Mouse (Mus musculus): ENCODE measurements around the gene Fam193a. TPM values are rescaled to one million over a fixed set of nuclear protein-coding genes. Genes with fewer than 3 reads are reported as not detected.
A peak's percentile ranks its signal among the peaks of the same experiment; 100 is the strongest.

The Fam193a gene
- total RNA-seq (2014; rRNA removed) = 53.3 and 54.5 TPM in 2 replicates
- polyA plus RNA-seq (2015; fragmentation: Nextera tagmentation; extraction: Ambion mirVana) = 9.6 and 12.4 TPM in 2 replicates

GRCm38 (mm10) chr5:34369341-34370021 is at the start of gene Fam193a:
Gene Fam193a (plus strand): TSS chr5:34369933.
- Histone ChIP-seq H3K4me2 (ENCODE audit: low read depth, low read length, poor library complexity, severe bottlenecking) (peak within 1 kb of the TSS; percentile 64), H3K36me3 (ENCODE audit: insufficient read depth, low read length) (no peaks in the 10 kb centered on the region), H3K27me3 (ENCODE audit: insufficient read depth, low read length) (no peaks in the 10 kb centered on the region), H3K9ac (replicated peaks; ENCODE audit: low read length, poor library complexity, severe bottlenecking) (peak within 1 kb of the TSS; percentile 98), H3K4me3 (ENCODE audit: low read depth, low read length) (peak within 1 kb of the TSS; percentile 94), H3K4me1 (ENCODE audit: insufficient read depth, low read length) (peaks cover 13% of the 10 kb centered on the region; the same call in 1 of the 2 replicates), H3K27ac (ENCODE audit: low read depth, low read length) (peak within 1 kb of the TSS; percentile 98), H3K9me3 (ENCODE audit: low read length) (no peaks in the 10 kb centered on the region)
- ATAC-seq (ENCODE audit: low FRiP score) = peak; percentile 100
- under 1% methylated on average over 32 of the region's 64 CpGs for WGBS
- peak; percentile 98 for DNase-seq (ENCODE audit: low spot score)
- TF ChIP-seq CTCF (IDR thresholded peaks at IDR 0.05) = no peak

GRCm38 (mm10) chr5:34321236-34321635 is 48.5 kb upstream of the Fam193a start:
- no peak for DNase-seq (ENCODE audit: low spot score)
- Histone ChIP-seq H3K27ac (ENCODE audit: low read depth, low read length) (no peak overlapping the region), H3K4me1 (ENCODE audit: insufficient read depth, low read length) (peaks cover 3% of the 10 kb centered on the region; the same call in 1 of the 2 replicates), H3K27me3 (ENCODE audit: insufficient read depth, low read length) (no peaks in the 10 kb centered on the region), H3K4me2 (ENCODE audit: low read depth, low read length, poor library complexity, severe bottlenecking) (no peak overlapping the region), H3K36me3 (ENCODE audit: insufficient read depth, low read length) (no peaks in the 10 kb centered on the region), H3K4me3 (ENCODE audit: low read depth, low read length) (no peak overlapping the region), H3K9ac (replicated peaks; ENCODE audit: low read length, poor library complexity, severe bottlenecking) (no peak overlapping the region), H3K9me3 (ENCODE audit: low read length) (no peaks in the 10 kb centered on the region)
- 87% methylated on average over 4 of the region's 4 CpGs for WGBS
- ATAC-seq (ENCODE audit: low FRiP score) = no peak
- TF ChIP-seq CTCF (IDR thresholded peaks at IDR 0.05) = no peak

- DNase-seq (ENCODE audit: low spot score) = peak; percentile 24
- peak overlapping the region; percentile 66 for H3K27ac ChIP-seq (ENCODE audit: low read depth, low read length)
- no peak overlapping the region for H3K4me2 ChIP-seq (ENCODE audit: low read depth, low read length, poor library complexity, severe bottlenecking)
- TF ChIP-seq CTCF (IDR thresholded peaks at IDR 0.05) = no peak
- H3K9ac ChIP-seq (replicated peaks; ENCODE audit: low read length, poor library complexity, severe bottlenecking) = no peak overlapping the region
- H3K9me3 ChIP-seq (ENCODE audit: low read length) = no peaks in the 10 kb centered on the region
- H3K36me3 ChIP-seq (ENCODE audit: insufficient read depth, low read length) = no peaks in the 10 kb centered on the region
- ATAC-seq (ENCODE audit: low FRiP score) = peak; percentile 41; the same call in 1 of the 2 replicates
- H3K27me3 ChIP-seq (ENCODE audit: insufficient read depth, low read length) = no peaks in the 10 kb centered on the region
- no peak overlapping the region for H3K4me3 ChIP-seq (ENCODE audit: low read depth, low read length)
- H3K4me1 ChIP-seq (ENCODE audit: insufficient read depth, low read length) = peaks cover 9% of the 10 kb centered on the region
These were observed 44.4 kb upstream of the Fam193a start for GRCm38 (mm10) chr5:34325286-34325685.

GRCm38 (mm10) chr5:34326249-34326691 is 43.5 kb upstream of the Fam193a start:
- ATAC-seq (ENCODE audit: low FRiP score) = no peak
- 16% methylated on average over 4 of the region's 4 CpGs for WGBS

GRCm38 (mm10) chr5:34326875-34327576 is 42.7 kb upstream of the Fam193a start:
- H3K4me1 ChIP-seq (ENCODE audit: insufficient read depth, low read length) = peaks cover 9% of the 10 kb centered on the region
- H3K36me3 ChIP-seq (ENCODE audit: insufficient read depth, low read length) = no peaks in the 10 kb centered on the region
- peak overlapping the region; percentile 9; the same call in 1 of the 2 replicates for H3K9ac ChIP-seq (replicated peaks; ENCODE audit: low read length, poor library complexity, severe bottlenecking)
- peak overlapping the region; percentile 39 for H3K4me2 ChIP-seq (ENCODE audit: low read depth, low read length, poor library complexity, severe bottlenecking)
- TF ChIP-seq CTCF (IDR thresholded peaks at IDR 0.05) = no peak
- DNase-seq (ENCODE audit: low spot score) = peak; percentile 23
- no peaks in the 10 kb centered on the region for H3K9me3 ChIP-seq (ENCODE audit: low read length)
- 0 out of 2 replicates have a peak overlapping the region, but pooled peaks have one; percentile 7 for H3K27ac ChIP-seq (ENCODE audit: low read depth, low read length)
- peak overlapping the region; percentile 10; the same call in 1 of the 2 replicates for H3K4me3 ChIP-seq (ENCODE audit: low read depth, low read length)
- peak; percentile 66 for ATAC-seq (ENCODE audit: low FRiP score)
- WGBS = 16% methylated on average over 31 of the region's 31 CpGs
- H3K27me3 ChIP-seq (ENCODE audit: insufficient read depth, low read length) = no peaks in the 10 kb centered on the region

More at GRCm38 (mm10) chr5:34326249-34326691, 43.5 kb upstream of the Fam193a start:
- Histone ChIP-seq H3K4me2 (ENCODE audit: low read depth, low read length, poor library complexity, severe bottlenecking) (peak overlapping the region; percentile 39; the same call in 1 of the 2 replicates), H3K27me3 (ENCODE audit: insufficient read depth, low read length) (no peaks in the 10 kb centered on the region), H3K4me1 (ENCODE audit: insufficient read depth, low read length) (peaks cover 9% of the 10 kb centered on the region), H3K9ac (replicated peaks; ENCODE audit: low read length, poor library complexity, severe bottlenecking) (no peak overlapping the region), H3K9me3 (ENCODE audit: low read length) (no peaks in the 10 kb centered on the region), H3K36me3 (ENCODE audit: insufficient read depth, low read length) (no peaks in the 10 kb centered on the region), H3K27ac (ENCODE audit: low read depth, low read length) (no peak overlapping the region), H3K4me3 (ENCODE audit: low read depth, low read length) (no peak overlapping the region)
- DNase-seq (ENCODE audit: low spot score) = peak; percentile 5
- TF ChIP-seq CTCF (IDR thresholded peaks at IDR 0.05) = no peak
